Mouse (Mus musculus): ENCODE results near the gene Tpd52l1.

DNA sequence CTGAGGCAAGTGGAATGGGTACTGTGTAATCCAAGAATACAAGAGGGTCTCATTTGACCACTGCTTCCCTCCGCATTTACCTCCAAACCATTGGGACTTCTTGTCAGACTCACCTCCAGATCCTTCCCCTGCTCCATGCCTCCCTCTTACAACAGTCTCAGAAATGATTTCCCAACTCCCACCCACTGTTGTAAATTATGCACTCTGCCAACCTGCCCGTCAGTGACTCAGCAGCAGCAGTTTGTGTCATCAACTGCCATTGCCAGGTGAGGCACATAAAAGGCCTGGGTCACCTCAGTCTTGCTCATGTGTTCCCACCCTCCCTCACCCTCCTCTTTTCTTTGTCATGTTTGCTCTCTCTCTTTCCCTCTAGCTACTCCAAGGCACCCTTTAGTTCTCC, 91.6 kb downstream of the Tpd52l1 start:
- TF ChIP-seq CTCF (IDR thresholded peaks at IDR 0.05; ENCODE audit: low read depth, low read length) (no peak), POLR2A (IDR thresholded peaks at IDR 0.05; ENCODE audit: insufficient read depth, low read length) (no peak)

Measured in ES-Bruce4 (cell line).